Mouse (Mus musculus): ENCODE measurements around the gene Kif27.

DNA sequence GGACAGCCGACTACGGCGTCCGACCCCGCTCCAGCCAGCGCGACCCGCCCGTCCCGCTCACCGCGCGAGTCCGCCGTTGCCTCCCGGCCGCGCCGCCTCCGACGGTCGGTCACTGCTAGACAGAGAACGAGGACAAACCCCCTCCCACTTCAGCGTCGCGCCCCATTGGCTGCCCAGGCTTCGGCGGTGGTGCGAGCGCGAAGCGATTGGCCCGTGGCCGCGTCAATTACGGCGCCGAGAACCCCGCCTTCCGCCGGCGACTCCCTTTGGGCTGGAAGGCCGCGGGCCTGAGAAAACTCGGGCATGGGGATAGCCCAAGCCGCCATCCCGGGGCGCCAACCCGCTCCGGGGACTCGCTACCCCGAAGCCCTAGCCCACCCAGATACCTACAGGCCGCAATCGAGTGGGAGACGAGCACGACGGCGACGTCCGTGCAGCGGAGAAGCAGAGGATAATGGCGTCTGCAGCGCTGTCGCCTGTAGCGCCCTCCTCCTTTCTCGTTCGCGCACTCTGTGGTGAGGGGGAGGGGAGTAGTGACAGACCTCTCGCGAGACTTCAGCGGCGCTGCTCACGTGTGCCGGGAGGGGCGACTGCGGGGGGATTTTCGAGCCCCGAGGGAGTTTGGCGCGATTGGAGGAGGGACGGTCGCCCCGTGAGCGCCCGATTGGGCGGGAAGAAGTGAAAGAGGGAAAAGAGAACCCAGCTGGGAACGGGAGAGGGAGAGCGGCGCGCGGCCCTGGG, 43.3 kb upstream of the Kif27 start, which contains the start of gene Rmi1:
- TF ChIP-seq CTCF (IDR thresholded peaks at IDR 0.05; ENCODE audit: low read depth), result peak; percentile 49
- TF ChIP-seq EP300 (IDR thresholded peaks at IDR 0.05; ENCODE audit: low read depth), result peak; percentile 41; the same call in 1 of the 2 replicates

Data from liver, embryonic 14.5 days (tissue).